Mouse (Mus musculus) midbrain, embryonic 12.5 days (tissue): ENCODE data around the gene Hddc2. TPM values are rescaled to one million over a fixed set of nuclear protein-coding genes. Genes with fewer than 3 reads are reported as not detected.

ENCODE experiments used
- ATAC-seq: fragments of 200-750 bp; cut with Nextera tagmentation; 2 replicates; pipeline ENCODE4 v1.8.0; 2017; ENCODE audit warnings: low read depth, moderate TSS enrichment, moderate library complexity; ENCODE audit not compliant: low FRiP score
- H3K27ac ChIP-seq: fragments of 300-500 bp; sonication (generic); replicated peaks from 2 replicates; pipeline ENCODE4 v1.5.1; 2016; ENCODE audit warnings: mild to moderate bottlenecking
- H3K27me3 ChIP-seq: fragments of 300-500 bp; sonication (generic); 2 replicates; pipeline ENCODE4 v1.6.1; 2016; ENCODE audit warnings: mild to moderate bottlenecking
- H3K36me3 ChIP-seq: fragments of 300-500 bp; sonication (generic); 2 replicates; pipeline ENCODE4 v1.6.1; 2016
- H3K4me1 ChIP-seq: fragments of 300-500 bp; sonication (generic); 2 replicates; pipeline ENCODE4 v1.6.1; 2016
- H3K4me2 ChIP-seq: fragments of 300-500 bp; sonication (generic); replicated peaks from 2 replicates; pipeline ENCODE4 v1.6.1; 2016; ENCODE audit warnings: mild to moderate bottlenecking, moderate library complexity
- H3K4me3 ChIP-seq: fragments of 300-500 bp; sonication (generic); 2 replicates; pipeline ENCODE4 v1.5.1; 2016; ENCODE audit warnings: mild to moderate bottlenecking
- H3K9ac ChIP-seq: fragments of 300-500 bp; sonication (generic); replicated peaks from 2 replicates; pipeline ENCODE4 v1.6.1; 2016; ENCODE audit warnings: mild to moderate bottlenecking, moderate library complexity
- H3K9me3 ChIP-seq: fragments of 300-500 bp; sonication (generic); 2 replicates; pipeline ENCODE4 v1.6.1; 2016; ENCODE audit warnings: mild to moderate bottlenecking
- WGBS: fragments of 180-500 bp; shearing (Covaris S2); methylation state at CpG from one replicate; pipeline ENCODE4 v1.1.7; 2016; 5-methylcytosine and 5-hydroxymethylcytosine counted together
- polyA plus RNA-seq: library from polyadenylated mRNA; unstranded; fragments of >200 nt; fragmentation: Nextera tagmentation; extraction: Ambion mirVana; gene quantifications from 2 replicates; pipeline ENCODE4 v1.2.1, GENCODE M21; 2016

Hddc2 gene
- 50.7 and 55.6 TPM in 2 replicates for polyA plus RNA-seq

DNA sequence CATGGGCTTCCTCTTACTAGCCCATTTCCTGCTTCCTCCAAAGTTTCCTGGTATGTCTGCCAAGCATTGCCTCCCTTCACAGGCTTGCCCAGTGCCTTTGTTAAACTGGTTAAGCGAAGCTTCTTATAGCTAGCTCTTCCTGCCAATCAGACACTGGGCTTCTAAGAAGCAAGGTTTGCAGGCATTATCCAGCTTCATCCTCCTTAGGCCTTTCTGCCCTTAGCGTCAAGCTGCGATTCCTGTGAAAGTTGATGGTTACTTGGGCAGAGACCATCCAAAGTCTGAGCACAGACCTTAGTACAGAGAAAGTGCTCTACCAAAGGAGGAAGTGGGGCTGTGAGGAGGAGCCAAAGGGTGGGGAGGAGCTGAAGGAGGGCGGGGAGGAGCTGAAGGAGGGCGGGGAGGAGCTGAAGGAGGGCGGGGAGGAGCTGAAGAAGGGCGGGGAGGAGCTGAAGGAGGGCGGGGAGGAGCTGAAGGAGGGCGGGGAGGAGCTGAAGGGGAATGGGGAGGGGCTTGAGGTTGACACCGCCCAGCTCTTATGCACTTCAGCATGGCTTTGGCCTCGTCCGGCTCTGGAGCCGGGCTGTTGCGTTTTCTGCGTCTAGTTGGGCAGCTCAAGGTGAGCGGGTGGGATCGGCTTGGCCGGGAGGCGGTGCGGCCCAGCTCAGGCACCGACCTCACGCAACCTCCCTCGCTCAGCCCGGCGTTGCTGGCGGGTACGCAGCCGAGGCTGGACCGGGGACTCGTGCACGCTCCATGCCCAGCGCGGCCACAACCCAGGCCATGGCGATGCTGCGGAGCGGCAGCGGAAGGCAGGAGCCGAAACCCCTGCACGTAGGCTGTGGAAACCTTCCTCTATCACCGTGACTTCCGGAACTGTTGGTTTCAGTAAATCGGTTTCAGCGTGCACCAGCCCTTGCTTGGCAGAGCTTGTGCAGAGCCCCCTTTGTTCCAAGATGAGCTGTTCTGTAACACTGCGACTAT lies at the start of gene Hddc2:
Hddc2 (plus strand) TSS at position 519 of the 984 bp plus-strand sequence.
- WGBS = 4% methylated on average over 41 of the region's 44 CpGs
- H3K9me3 ChIP-seq = no peaks in the 10 kb centered on the region
- peaks cover 5% of the 10 kb centered on the region for H3K4me1 ChIP-seq
- peak within 1 kb of the TSS; percentile 75 for H3K27ac ChIP-seq
- H3K36me3 ChIP-seq = peaks cover 10% of the 10 kb centered on the region
- H3K27me3 ChIP-seq = no peaks in the 10 kb centered on the region
- H3K9ac ChIP-seq = peak within 1 kb of the TSS; percentile 62
- ATAC-seq = peak; percentile 97
- H3K4me2 ChIP-seq = peak within 1 kb of the TSS; percentile 58
- peak within 1 kb of the TSS; percentile 60 for H3K4me3 ChIP-seq

DNA sequence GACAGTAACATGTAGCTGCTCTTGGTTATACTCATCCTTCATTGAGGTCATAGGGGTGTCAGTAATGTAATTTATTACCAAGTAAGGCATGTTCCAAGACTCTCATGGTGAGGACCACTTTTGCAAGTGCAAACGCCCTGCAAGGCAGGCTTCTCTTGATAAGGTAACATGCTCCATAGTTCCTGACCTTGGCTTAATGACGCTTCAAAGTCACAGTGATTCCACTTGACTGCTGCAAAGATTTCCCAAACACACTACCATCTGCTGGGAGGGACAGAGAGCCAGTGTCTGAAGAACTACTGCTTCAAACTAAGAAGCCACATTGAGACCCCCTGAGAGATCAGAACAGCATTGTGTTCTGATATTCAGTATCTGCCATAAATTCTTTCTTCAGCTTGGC lies 40.4 kb upstream of the Hddc2 start:
- Histone ChIP-seq H3K9me3 (no peaks in the 10 kb centered on the region), H3K4me3 (no peak overlapping the region), H3K36me3 (no peaks in the 10 kb centered on the region), H3K4me1 (no peaks in the 10 kb centered on the region), H3K4me2 (no peak overlapping the region), H3K27ac (no peak overlapping the region), H3K27me3 (no peaks in the 10 kb centered on the region), H3K9ac (no peak overlapping the region)
- WGBS = 76% methylated on average over 2 of the region's 2 CpGs
- ATAC-seq = no peak

DNA sequence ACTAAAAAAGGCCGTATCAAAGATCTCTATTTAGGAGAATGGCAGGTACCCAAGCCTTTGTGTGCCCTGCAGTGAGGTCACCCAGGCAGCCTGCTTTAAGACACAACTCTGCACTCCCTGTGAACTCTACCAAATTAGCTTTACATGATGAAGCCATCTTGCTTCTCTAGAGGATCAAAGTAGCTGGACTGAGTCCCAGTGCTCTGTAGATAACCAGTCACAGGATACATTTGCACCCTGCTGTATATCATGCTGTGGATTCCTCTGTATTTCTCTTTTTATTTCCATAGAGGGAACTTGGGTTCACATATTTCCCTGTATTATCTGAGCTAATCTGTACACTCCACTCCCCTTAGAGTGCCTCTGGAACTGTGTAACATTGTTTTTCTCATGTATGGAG lies 40.0 kb upstream of the Hddc2 start:
- 55% methylated on average over 1 of the region's 1 CpGs for WGBS
- H3K4me3 ChIP-seq = no peak overlapping the region
- no peaks in the 10 kb centered on the region for H3K9me3 ChIP-seq
- no peaks in the 10 kb centered on the region for H3K27me3 ChIP-seq
- H3K4me1 ChIP-seq = no peaks in the 10 kb centered on the region
- H3K9ac ChIP-seq = no peak overlapping the region
- H3K36me3 ChIP-seq = no peaks in the 10 kb centered on the region
- no peak for ATAC-seq
- H3K4me2 ChIP-seq = no peak overlapping the region
- H3K27ac ChIP-seq = no peak overlapping the region

DNA sequence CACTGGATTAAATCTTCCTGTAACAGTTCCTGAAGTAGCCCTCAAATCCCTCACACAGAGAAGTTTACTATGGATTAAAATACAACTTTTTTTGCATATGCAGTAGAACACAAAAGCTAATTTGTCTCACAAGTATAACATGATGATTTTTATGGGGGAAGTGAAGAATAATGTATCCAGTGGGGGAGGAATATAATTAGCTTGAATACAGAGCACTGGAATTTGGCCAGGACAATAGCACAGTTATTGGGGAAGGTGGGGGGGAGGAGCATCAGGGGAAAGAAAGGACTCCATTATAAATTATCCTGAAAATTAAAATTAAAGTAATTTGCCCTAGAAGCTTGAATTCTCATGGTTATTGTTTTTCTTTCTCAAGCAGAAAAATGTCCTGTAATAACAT lies 25.4 kb upstream of the Hddc2 start:
- Histone ChIP-seq H3K27ac (no peak overlapping the region), H3K4me3 (no peak overlapping the region), H3K4me1 (no peaks in the 10 kb centered on the region), H3K9me3 (no peaks in the 10 kb centered on the region), H3K9ac (no peak overlapping the region), H3K27me3 (no peaks in the 10 kb centered on the region), H3K4me2 (no peak overlapping the region), H3K36me3 (no peaks in the 10 kb centered on the region)
- ATAC-seq = no peak

DNA sequence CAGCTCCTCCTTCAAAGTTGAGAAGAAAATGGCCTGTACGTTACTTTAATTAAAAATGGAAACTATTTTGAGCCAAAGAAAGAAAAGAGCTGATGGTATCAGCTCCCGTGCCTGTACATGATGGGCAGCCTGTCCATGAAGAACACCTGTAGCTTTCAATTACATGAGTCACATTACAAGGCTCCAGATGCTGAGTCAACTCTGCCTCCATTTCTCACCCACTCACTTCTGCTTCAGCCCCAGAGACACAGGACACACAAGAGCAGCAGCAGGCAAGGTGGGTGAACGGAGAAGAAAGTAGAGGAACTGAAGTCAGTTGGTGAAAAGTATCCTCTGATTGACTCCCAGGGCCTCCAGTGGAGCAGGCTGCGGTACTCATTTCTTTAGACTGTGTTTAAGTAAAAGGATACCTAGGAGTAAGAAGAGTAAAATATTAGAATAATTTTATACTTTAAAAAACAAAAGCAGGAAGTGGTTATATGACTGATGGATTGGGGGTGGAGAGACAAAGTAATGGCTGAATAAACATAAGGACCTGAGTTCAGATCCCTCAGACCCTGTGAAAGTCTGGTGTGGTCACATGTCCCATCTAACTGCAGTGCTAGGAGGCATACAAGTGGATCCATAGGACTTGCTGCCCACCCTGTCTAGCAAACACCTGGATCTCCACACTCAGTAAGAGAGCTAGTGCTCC lies 24.3 kb upstream of the Hddc2 start:
- no peak for ATAC-seq
- Histone ChIP-seq H3K9me3 (no peaks in the 10 kb centered on the region), H3K27ac (no peak overlapping the region), H3K9ac (no peak overlapping the region), H3K4me2 (no peak overlapping the region), H3K27me3 (no peaks in the 10 kb centered on the region), H3K36me3 (no peaks in the 10 kb centered on the region), H3K4me1 (no peaks in the 10 kb centered on the region), H3K4me3 (no peak overlapping the region)
- 90% methylated on average over 4 of the region's 4 CpGs for WGBS

DNA sequence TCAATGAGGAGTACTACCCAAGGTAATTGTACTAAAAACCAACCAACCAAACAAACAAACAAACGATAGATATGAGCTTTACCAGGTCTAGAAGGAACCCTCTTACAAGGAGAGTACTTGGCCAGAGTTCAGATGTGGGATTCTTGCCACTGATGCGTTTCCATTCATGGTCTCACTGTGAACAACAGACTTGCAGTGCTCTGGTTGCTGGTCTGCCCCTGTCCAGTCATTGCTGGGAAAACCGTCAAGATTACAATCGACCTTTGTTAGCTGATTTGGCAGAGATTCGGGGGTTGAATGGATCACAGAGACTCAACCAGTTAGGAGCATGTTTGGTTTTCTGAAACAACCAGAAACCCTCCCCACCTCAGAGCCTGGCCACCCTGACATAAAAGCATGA lies 17.5 kb upstream of the Hddc2 start:
- WGBS = 17% methylated on average over 5 of the region's 5 CpGs
- peaks cover 11% of the 10 kb centered on the region; the same call in 1 of the 2 replicates for H3K4me1 ChIP-seq
- no peak overlapping the region for H3K9ac ChIP-seq
- no peak overlapping the region for H3K4me2 ChIP-seq
- no peak overlapping the region for H3K27ac ChIP-seq
- no peaks in the 10 kb centered on the region for H3K9me3 ChIP-seq
- peak; percentile 41; the same call in 1 of the 2 replicates for ATAC-seq
- no peak overlapping the region for H3K4me3 ChIP-seq
- H3K36me3 ChIP-seq = no peaks in the 10 kb centered on the region
- H3K27me3 ChIP-seq = 0 out of 2 replicates have a peak, but pooled peaks cover 3% of the 10 kb centered on the region

DNA sequence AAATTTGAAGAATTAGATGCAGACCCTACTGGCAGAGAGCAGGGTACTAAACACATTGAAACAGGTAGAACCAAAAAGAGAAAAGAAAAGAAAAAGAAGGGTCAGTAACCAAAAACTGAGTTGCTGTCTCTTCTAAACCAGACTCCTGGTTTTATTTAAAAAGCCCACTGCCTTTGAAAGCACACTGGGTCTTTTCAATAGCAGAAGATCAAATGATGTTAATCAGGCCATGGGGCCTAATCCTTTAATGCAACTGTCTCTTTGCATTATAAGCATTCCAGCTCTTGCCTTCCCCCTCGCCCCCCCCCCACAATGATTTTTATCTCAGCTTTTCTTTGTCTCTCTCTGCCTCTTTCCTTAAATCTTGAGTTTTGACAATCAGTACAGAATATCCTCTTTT lies 16.7 kb upstream of the Hddc2 start:
- 0 out of 2 replicates have a peak, but pooled peaks cover 3% of the 10 kb centered on the region for H3K27me3 ChIP-seq
- WGBS = 18% methylated on average over 1 of the region's 1 CpGs
- H3K9ac ChIP-seq = no peak overlapping the region
- H3K4me3 ChIP-seq = no peak overlapping the region
- no peak for ATAC-seq
- no peak overlapping the region for H3K4me2 ChIP-seq
- peaks cover 11% of the 10 kb centered on the region; the same call in 1 of the 2 replicates for H3K4me1 ChIP-seq
- H3K36me3 ChIP-seq = no peaks in the 10 kb centered on the region
- H3K27ac ChIP-seq = no peak overlapping the region
- H3K9me3 ChIP-seq = no peaks in the 10 kb centered on the region

DNA sequence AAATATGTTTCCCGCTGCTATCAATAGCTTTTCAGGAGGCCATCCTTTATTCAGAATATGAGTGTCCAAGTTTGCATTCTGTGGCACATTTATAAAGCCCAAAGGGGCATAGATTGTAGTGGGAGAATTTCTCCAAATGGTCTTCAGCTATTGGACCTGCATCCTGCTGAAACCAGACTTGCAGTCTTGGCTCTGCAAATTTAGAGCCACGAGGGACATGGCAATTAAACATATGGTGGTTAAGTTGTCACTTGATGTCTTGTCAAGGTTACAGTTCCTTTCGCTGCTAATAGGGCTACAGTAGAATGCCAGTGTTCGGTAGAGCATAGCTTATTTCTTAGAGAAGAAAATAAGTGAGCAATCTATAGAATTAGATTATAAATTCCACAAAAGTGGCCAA lies 16.1 kb upstream of the Hddc2 start:
- Histone ChIP-seq H3K27me3 (0 out of 2 replicates have a peak, but pooled peaks cover 3% of the 10 kb centered on the region), H3K4me2 (no peak overlapping the region), H3K9ac (no peak overlapping the region), H3K4me3 (no peak overlapping the region), H3K4me1 (peaks cover 11% of the 10 kb centered on the region; the same call in 1 of the 2 replicates), H3K36me3 (no peaks in the 10 kb centered on the region), H3K27ac (no peak overlapping the region), H3K9me3 (no peaks in the 10 kb centered on the region)
- WGBS = 77% methylated on average over 4 of the region's 4 CpGs
- no peak for ATAC-seq

DNA sequence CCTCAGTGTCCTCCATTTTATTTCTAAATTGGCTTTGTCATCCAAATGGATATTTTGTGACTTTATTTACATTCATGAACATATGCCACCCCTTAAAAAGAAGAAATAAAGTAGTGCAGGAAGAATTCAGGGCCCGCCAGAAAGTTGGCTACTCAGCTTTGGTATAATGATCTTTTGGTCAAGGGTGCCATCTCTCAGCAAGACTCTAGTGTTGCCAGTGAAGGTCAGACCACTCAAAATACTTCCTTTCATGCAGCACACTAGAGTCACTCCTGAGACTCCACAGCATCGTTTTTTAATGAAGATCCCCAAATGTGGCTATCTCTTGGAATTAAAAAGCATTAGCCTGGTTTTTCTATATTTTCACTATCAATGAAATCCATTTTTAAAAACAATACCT lies 14.9 kb upstream of the Hddc2 start:
- Histone ChIP-seq H3K9me3 (no peaks in the 10 kb centered on the region), H3K4me3 (no peak overlapping the region), H3K9ac (no peak overlapping the region), H3K27ac (no peak overlapping the region), H3K27me3 (0 out of 2 replicates have a peak, but pooled peaks cover 3% of the 10 kb centered on the region), H3K4me2 (no peak overlapping the region), H3K36me3 (no peaks in the 10 kb centered on the region), H3K4me1 (peaks cover 11% of the 10 kb centered on the region; the same call in 1 of the 2 replicates)
- WGBS = 49% methylated on average over 2 of the region's 2 CpGs
- ATAC-seq = no peak

DNA sequence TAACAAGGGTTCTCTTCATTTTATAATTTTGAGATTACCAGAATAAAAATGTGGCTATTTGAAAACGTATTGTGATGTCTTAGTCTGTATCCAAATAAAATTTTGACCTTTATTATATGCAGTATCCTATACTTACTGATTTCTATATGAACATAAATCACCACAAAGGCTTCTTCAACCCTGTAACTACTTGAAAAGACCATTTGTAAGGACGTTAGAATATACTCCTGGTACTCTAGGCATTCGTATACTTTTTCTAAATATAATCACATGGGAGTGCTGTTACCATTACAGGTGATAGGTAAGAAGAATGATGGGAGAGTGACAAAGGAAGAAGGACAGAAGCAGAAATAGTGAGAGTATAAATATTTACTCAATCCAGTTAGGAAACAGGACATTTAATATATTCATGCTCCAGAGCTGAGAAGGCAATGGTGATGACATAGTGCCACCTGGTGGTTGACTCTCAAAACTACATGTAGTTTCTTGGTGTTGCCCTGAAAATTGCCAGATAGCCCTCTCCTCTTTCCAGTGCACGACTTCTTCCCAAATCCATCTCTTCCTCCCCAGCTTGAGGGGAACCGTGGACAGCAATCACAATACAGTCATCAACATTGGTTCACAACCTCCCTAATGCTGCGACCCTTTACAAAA lies 14.1 kb upstream of the Hddc2 start:
- Histone ChIP-seq H3K4me1 (peaks cover 11% of the 10 kb centered on the region; the same call in 1 of the 2 replicates), H3K9me3 (no peaks in the 10 kb centered on the region), H3K9ac (no peak overlapping the region), H3K27me3 (0 out of 2 replicates have a peak, but pooled peaks cover 3% of the 10 kb centered on the region), H3K4me3 (no peak overlapping the region), H3K36me3 (no peaks in the 10 kb centered on the region), H3K4me2 (no peak overlapping the region), H3K27ac (no peak overlapping the region)
- 42% methylated on average over 6 of the region's 6 CpGs for WGBS
- peak; percentile 53 for ATAC-seq

DNA sequence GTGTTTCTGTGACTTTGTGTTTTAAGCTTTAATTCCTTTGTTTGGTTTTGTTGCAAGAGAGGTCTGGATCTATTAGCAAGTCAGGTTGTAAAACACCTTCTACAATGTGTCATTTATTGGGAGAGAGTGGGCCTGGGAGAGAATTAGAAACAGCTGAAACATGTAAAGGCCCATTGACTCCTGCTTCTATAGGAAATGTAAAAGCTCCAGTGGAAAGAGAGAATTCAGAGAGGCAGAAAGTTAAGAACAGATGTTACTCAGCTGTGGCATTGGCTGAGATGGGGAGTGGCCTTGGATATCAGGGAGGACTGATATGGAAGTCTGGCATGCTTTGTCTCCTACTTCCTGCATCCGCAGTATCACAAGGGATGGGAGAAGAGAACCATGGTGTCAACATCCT lies 12.9 kb upstream of the Hddc2 start:
- Histone ChIP-seq H3K4me1 (peaks cover 11% of the 10 kb centered on the region; the same call in 1 of the 2 replicates), H3K27ac (no peak overlapping the region), H3K4me3 (no peak overlapping the region), H3K9ac (no peak overlapping the region), H3K4me2 (no peak overlapping the region), H3K27me3 (0 out of 2 replicates have a peak, but pooled peaks cover 3% of the 10 kb centered on the region), H3K9me3 (no peaks in the 10 kb centered on the region), H3K36me3 (no peaks in the 10 kb centered on the region)
- no peak for ATAC-seq
- WGBS = 81% methylated on average over 1 of the region's 1 CpGs
